Mouse (Mus musculus) CH12.LX (cell line): ENCODE data around the gene Hand2. TPM values are rescaled to one million over a fixed set of nuclear protein-coding genes. Genes with fewer than 3 reads are reported as not detected.

Source experiments
- DNase-seq: peaks from one replicate; pipeline ENCODE4 v3.0.0-alpha.2; 2013; ENCODE audit errors: extremely low read depth
- H3K27ac ChIP-seq: 2 replicates; pipeline ENCODE4 v1.5.1; 2012; ENCODE audit warnings: low read depth, mild to moderate bottlenecking, control low read depth, moderate library complexity; ENCODE audit not compliant: insufficient read depth
- H3K27me3 ChIP-seq: replicated peaks from 2 replicates; pipeline ENCODE3; 2012; ENCODE audit warnings: inconsistent platforms
- H3K36me3 ChIP-seq, 2 experiments: replicated peaks in 1 of 2; 2 replicates each; pipeline versions ENCODE3 to v1.6.1; 2012; ENCODE audit warnings: inconsistent platforms in 1 of 2, low read length in 1 of 2, mild to moderate bottlenecking in 1 of 2, mixed read lengths in 1 of 2, moderate library complexity in 1 of 2; ENCODE audit not compliant: control insufficient read depth in 1 of 2, insufficient read depth in 1 of 2
- H3K4me1 ChIP-seq, 2 experiments: 2 replicates each; pipeline ENCODE4 v1.6.1; 2012; ENCODE audit warnings: inconsistent platforms in 1 of 2, moderate library complexity in 1 of 2; ENCODE audit not compliant: insufficient read depth in 2 of 2, control insufficient read depth in 1 of 2
- H3K4me2 ChIP-seq: 2 replicates; pipeline ENCODE4 v1.6.1; 2012; ENCODE audit warnings: low read depth, mild to moderate bottlenecking, control low read depth; ENCODE audit not compliant: poor library complexity, insufficient read depth, severe bottlenecking
- H3K4me3 ChIP-seq, 3 experiments: fragments of 150-350 bp in 1 of 3; sonication (generic) in 1 of 3; replicated peaks in 1 of 3; 2 replicates each; pipeline versions ENCODE3 to v1.5.1; 2011 to 2012; ENCODE audit warnings: low read depth in 2 of 3, low read length in 2 of 3, mild to moderate bottlenecking in 2 of 3, moderate library complexity in 2 of 3, control low read depth in 1 of 3, improper control_type of control experiment in 1 of 3, inconsistent platforms in 1 of 3, mixed read lengths in 1 of 3; ENCODE audit not compliant: poor library complexity in 1 of 3
- H3K79me2 ChIP-seq: replicated peaks from 2 replicates; pipeline ENCODE4 v1.6.1; 2012; ENCODE audit warnings: mild to moderate bottlenecking, moderate library complexity; ENCODE audit not compliant: control insufficient read depth, poor library complexity, insufficient read depth, severe bottlenecking; ENCODE audit errors: extremely low read depth
- H3K9ac ChIP-seq: 2 replicates; pipeline ENCODE4 v1.6.1; 2012; ENCODE audit warnings: low read depth, mild to moderate bottlenecking, control low read depth, moderate library complexity; ENCODE audit not compliant: insufficient read depth
- H3K9me3 ChIP-seq: replicated peaks from 2 replicates; pipeline ENCODE3; 2012; ENCODE audit warnings: low read length, inconsistent platforms, mixed read lengths
- CTCF ChIP-seq, 2 experiments: IDR thresholded peaks in 1 of 2; conservative IDR thresholded peaks in 1 of 2; 2 replicates each; pipeline ENCODE4 v1.5.1; 2011 to 2012; ENCODE audit warnings: low read depth in 2 of 2, low read length in 2 of 2, improper control_type of control experiment in 1 of 2, inconsistent platforms in 1 of 2, mild to moderate bottlenecking in 1 of 2, moderate library complexity in 1 of 2
- E2F4 ChIP-seq: IDR thresholded peaks from 2 replicates; pipeline ENCODE4 v1.6.1; 2011; ENCODE audit warnings: low read depth, low read length, improper control_type of control experiment; ENCODE audit not compliant: insufficient replicate concordance
- ELF1 ChIP-seq: IDR thresholded peaks from 2 replicates; pipeline ENCODE4 v1.6.1; 2014; ENCODE audit warnings: low read depth, mild to moderate bottlenecking, inconsistent platforms, low read length, improper control_type of control experiment
- EP300 ChIP-seq: IDR thresholded peaks from 2 replicates; pipeline ENCODE4 v1.6.1; 2011; ENCODE audit warnings: low read length, improper control_type of control experiment
- GABPA ChIP-seq: IDR thresholded peaks from 2 replicates; pipeline ENCODE4 v1.6.1; 2012; ENCODE audit warnings: low read depth, low read length, improper control_type of control experiment, inconsistent platforms; ENCODE audit not compliant: insufficient replicate concordance
- IRF4 ChIP-seq: IDR thresholded peaks from 2 replicates; pipeline ENCODE4 v1.6.1; 2014; ENCODE audit warnings: low read depth, mild to moderate bottlenecking, inconsistent platforms, low read length, improper control_type of control experiment
- MAZ ChIP-seq: IDR thresholded peaks from 2 replicates; pipeline ENCODE4 v1.6.1; 2012; ENCODE audit warnings: low read depth, mild to moderate bottlenecking, inconsistent platforms, low read length, improper control_type of control experiment, moderate library complexity
- MYC ChIP-seq: IDR thresholded peaks from 2 replicates; pipeline ENCODE4 v1.6.1; 2011; ENCODE audit warnings: low read depth, mild to moderate bottlenecking, improper control_type of control experiment, low read length
- NELFE ChIP-seq: IDR thresholded peaks from 2 replicates; pipeline ENCODE4 v1.6.1; 2011; ENCODE audit warnings: low read depth, low read length, improper control_type of control experiment
- NRF1 ChIP-seq: IDR thresholded peaks from 2 replicates; pipeline ENCODE4 v1.6.1; 2014; ENCODE audit warnings: low read depth, mild to moderate bottlenecking, inconsistent platforms, low read length, improper control_type of control experiment, moderate library complexity
- PAX5 ChIP-seq: IDR thresholded peaks from 2 replicates; pipeline ENCODE4 v1.6.1; 2012; ENCODE audit warnings: low read length, inconsistent platforms, mixed read lengths
- RAD21 ChIP-seq: IDR thresholded peaks from 2 replicates; pipeline ENCODE4 v1.6.1; 2011; ENCODE audit warnings: low read depth, mild to moderate bottlenecking, low read length, improper control_type of control experiment, moderate library complexity
- SIN3A ChIP-seq: IDR thresholded peaks from 2 replicates; pipeline ENCODE4 v1.6.1; 2012; ENCODE audit warnings: low read length, improper control_type of control experiment, inconsistent platforms
- SMC3 ChIP-seq: IDR thresholded peaks from 2 replicates; pipeline ENCODE4 v1.6.1; 2011; ENCODE audit warnings: low read depth, low read length, improper control_type of control experiment
- TBP ChIP-seq: conservative IDR thresholded peaks from 2 replicates; pipeline ENCODE4 v1.6.1; 2011; ENCODE audit warnings: low read depth, low read length, improper control_type of control experiment
- ZC3H11A ChIP-seq: IDR thresholded peaks from 2 replicates; pipeline ENCODE4 v1.6.1; 2012; ENCODE audit warnings: low read depth, mild to moderate bottlenecking, inconsistent platforms, low read length, improper control_type of control experiment
- ZMIZ1 ChIP-seq: IDR thresholded peaks from 2 replicates; pipeline ENCODE4 v1.6.1; 2012; ENCODE audit warnings: low read depth, mild to moderate bottlenecking, inconsistent platforms, low read length, improper control_type of control experiment
- ZNF384 ChIP-seq: IDR thresholded peaks from 2 replicates; pipeline ENCODE4 v1.6.1; 2012; ENCODE audit warnings: low read depth, low read length, improper control_type of control experiment, inconsistent platforms
- dilution Hi-C: fragments of 300-500 bp; cut with MboI; formaldehyde crosslinking; loops from 2 replicates; pipeline ENCODE4 v1.14.3; 2020; ENCODE audit warnings: low sequenced_read_pairs; ENCODE audit not compliant: extremely low pct_unique_long_range_greater_than_20kb, extremely low pct_ligation_motif_present
- in situ Hi-C: fragments of 300-500 bp; cut with MboI; formaldehyde crosslinking; loops from 3 replicates; pipeline ENCODE4 v1.14.3; 2019; ENCODE audit warnings: low sequenced_read_pairs, low pct_ligation_motif_present, low pct_unique_long_range_greater_than_20kb, mixed read lengths
- polyA plus RNA-seq: library from polyadenylated mRNA; unstranded; fragments of >175 nt; gene quantifications from 2 replicates; pipeline ENCODE4 v1.2.1, GENCODE M21; 2012; ENCODE audit warnings: low read depth; ENCODE audit not compliant: insufficient read length
- total RNA-seq, 2 experiments: library from RNA; depleted of rRNA; stranded (reverse); fragments of 300-350 nt in 1 of 2; fragments of >200 nt in 1 of 2; gene quantifications; 2 replicates each; pipeline ENCODE4 v1.2.3; 2012 to 2014

The Hand2 gene
- total and polyA plus RNA-seq, 3 experiments = not detected

- in situ Hi-C loops (no loop called here), dilution Hi-C loops (no loop called here)
- peaks cover 0 to under 1% of the 10 kb centered on the region in 2 experiments; a peak in 1 of 4 replicates for H3K4me1 ChIP-seq
- H3K27ac ChIP-seq = no peak overlapping the region
- no peak for DNase-seq
- no peak for TF ChIP-seq MAZ
- no peak for TF ChIP-seq IRF4
- TF ChIP-seq NELFE = no peak
- no peak for TF ChIP-seq ZNF384
- no peak for TF ChIP-seq SIN3A
- TF ChIP-seq GABPA = no peak
- TF ChIP-seq TBP = no peak
- no peak for TF ChIP-seq NRF1
- H3K9ac ChIP-seq = no peak overlapping the region
- no peaks in the 10 kb centered on the region for H3K79me2 ChIP-seq
- H3K9me3 ChIP-seq = no peaks in the 10 kb centered on the region
- H3K27me3 ChIP-seq = no peaks in the 10 kb centered on the region
- H3K4me2 ChIP-seq = no peak overlapping the region
- no peaks in the 10 kb centered on the region for H3K36me3 ChIP-seq
- H3K4me3 ChIP-seq = no peak overlapping the region
Observed at GRCm38 (mm10) chr8:57315471-57315870, 5.3 kb upstream of the Hand2 start.

- TF ChIP-seq EP300 (no peak), IRF4 (no peak)
- Histone ChIP-seq H3K4me3 (no peak overlapping the region), H3K9me3 (peaks cover 8% of the 10 kb centered on the region), H3K79me2 (no peaks in the 10 kb centered on the region), H3K27me3 (no peaks in the 10 kb centered on the region), H3K9ac (no peak overlapping the region), H3K27ac (no peak overlapping the region), H3K4me1 (no peaks in the 10 kb centered on the region), H3K36me3 (no peaks in the 10 kb centered on the region), H3K4me2 (no peak overlapping the region)
- dilution Hi-C loops (no loop called here), in situ Hi-C loops (no loop called here)
- no peak for DNase-seq
Observed at GRCm38 (mm10) chr8:57317107-57317506, 3.7 kb upstream of the Hand2 start.

GRCm38 (mm10) chr8:57317890-57318480, 2.8 kb upstream of the Hand2 start:
- Histone ChIP-seq H3K27me3 (no peaks in the 10 kb centered on the region), H3K4me3 (no peak overlapping the region), H3K9me3 (peaks cover 12% of the 10 kb centered on the region), H3K27ac (no peak overlapping the region), H3K36me3 (no peaks in the 10 kb centered on the region), H3K4me2 (no peak overlapping the region), H3K79me2 (no peaks in the 10 kb centered on the region), H3K4me1 (no peaks in the 10 kb centered on the region), H3K9ac (no peak overlapping the region)
- TF ChIP-seq ELF1 (no peak), MAZ (no peak), MYC (no peak), SMC3 (no peak), ZC3H11A (no peak), ZNF384 (no peak), CTCF (conservative IDR thresholded peaks at IDR 0.05 in 1 of 2, IDR thresholded peaks at IDR 0.05 in 1 of 2; ENCODE audit: low read depth in 2 of 2, low read length in 2 of 2) (no peak), IRF4 (no peak), PAX5 (no peak), TBP (no peak), E2F4 (no peak), NELFE (no peak), ZMIZ1 (no peak), RAD21 (no peak)
- dilution Hi-C loops = no loop called here
- DNase-seq = no peak
- in situ Hi-C loops = no loop called here
